9 mouse cellular contexts compared by ENCODE assay signal in genomic region chr6:47812271-47812915, GRCm38 (mm10). TPM values are rescaled to one million over a fixed set of nuclear protein-coding genes. Genes with fewer than 3 reads are reported as not detected.
DNase-seq lines count a peak whose midpoint lies in the region; ATAC-seq and TF ChIP-seq lines count a peak whose summit lies in the region.
"Had no signal": no experiment of that assay in that cellular context is flagged by ENCODE, and none has a peak within 500 bp of the region (broad histone marks: within the 10 kb centered on the region; RNA-seq: fewer than 3 reads in every experiment).

No protein-coding gene starts in this region.

- no peak for ATAC-seq in heart, embryonic 13.5 days (ENCODE audit: extremely low read depth, insufficient number of reproducible peaks, low FRiP score, low TSS enrichment)
- no peak for ATAC-seq in forebrain, embryonic 16.5 days
- no peak for ATAC-seq in liver, postnatal 0 days

- H3K27ac ChIP-seq in heart, embryonic 13.5 days (replicated peaks), result peak overlapping the region; percentile 93
- peak overlapping the region; percentile 7; the same call in 1 of the 2 replicates for H3K27ac ChIP-seq in ES-Bruce4 (ENCODE audit: insufficient read depth, low read length)
- H3K27ac ChIP-seq in forebrain, embryonic 16.5 days (ENCODE audit: low read length), result peak overlapping the region; percentile 89
- H3K27ac ChIP-seq in liver, postnatal 0 days (ENCODE audit: low read depth), result peak overlapping the region; percentile 78

- WGBS in heart, embryonic 13.5 days, result under 1% methylated on average over 17 of the region's 17 CpGs
- WGBS in forebrain, embryonic 16.5 days, result under 1% methylated on average over 17 of the region's 17 CpGs
- WGBS in liver, postnatal 0 days (ENCODE audit: insufficient replicate concordance), result under 1% methylated on average over 17 of the region's 17 CpGs

- peak overlapping the region; percentile 78 for H3K4me2 ChIP-seq in heart, embryonic 13.5 days
- H3K4me2 ChIP-seq in forebrain, embryonic 16.5 days (ENCODE audit: low read length), result peak overlapping the region; percentile 82
- H3K4me2 ChIP-seq in liver, postnatal 0 days (ENCODE audit: low read depth, low read length), result peak overlapping the region; percentile 80

- no peak for TF ChIP-seq CTCF in ES-Bruce4 (IDR thresholded peaks at IDR 0.05; ENCODE audit: low read depth, low read length)
- no peak for TF ChIP-seq CTCF in liver, postnatal 0 days (IDR thresholded peaks at IDR 0.05; ENCODE audit: low read depth)

- peak overlapping the region; percentile 86 for H3K9ac ChIP-seq in heart, embryonic 13.5 days
- H3K9ac ChIP-seq in ES-Bruce4 (ENCODE audit: low read depth, poor library complexity, severe bottlenecking), result peak overlapping the region; percentile 84
- peak overlapping the region; percentile 86 for H3K9ac ChIP-seq in forebrain, embryonic 16.5 days (replicated peaks; ENCODE audit: low read depth, low read length)
- H3K9ac ChIP-seq in liver, postnatal 0 days (replicated peaks), result peak overlapping the region; percentile 71

- peak overlapping the region; percentile 73 for H3K4me3 ChIP-seq in heart, embryonic 13.5 days
- peak overlapping the region; percentile 90 for H3K4me3 ChIP-seq in ES-Bruce4 (ENCODE audit: low read depth, low read length)
- peak overlapping the region; percentile 89 for H3K4me3 ChIP-seq in forebrain, embryonic 16.5 days (replicated peaks; ENCODE audit: low read length)
- H3K4me3 ChIP-seq in liver, postnatal 0 days (ENCODE audit: low read depth, low read length), result peak overlapping the region; percentile 67

- DNase-seq in heart, adult 18-20 months, result no peak
- DNase-seq in liver, postnatal 0 days, result no peak
- DNase-seq in T-cell, adult 2 months (ENCODE audit: low spot score), result no peak
- no peak for DNase-seq in cerebellum, postnatal 14 days
- DNase-seq in spleen, adult 12 weeks (ENCODE audit: low spot score), result no peak

- TF ChIP-seq EP300 in ES-Bruce4 (IDR thresholded peaks at IDR 0.05; ENCODE audit: insufficient read depth, low read depth, low read length), result no peak
- no peak for TF ChIP-seq EP300 in liver, postnatal 0 days (IDR thresholded peaks at IDR 0.05; ENCODE audit: low read depth)

- peaks cover 40% of the 10 kb centered on the region for H3K4me1 ChIP-seq in heart, embryonic 13.5 days
- peaks cover 1% of the 10 kb centered on the region for H3K4me1 ChIP-seq in ES-Bruce4 (ENCODE audit: control insufficient read depth, insufficient read depth, low read length)
- peaks cover 29% of the 10 kb centered on the region for H3K4me1 ChIP-seq in forebrain, embryonic 16.5 days (replicated peaks; ENCODE audit: control insufficient read depth, insufficient read depth, low read length)
- H3K4me1 ChIP-seq in liver, postnatal 0 days (ENCODE audit: insufficient read depth), result peaks cover 32% of the 10 kb centered on the region

- no peaks in the 10 kb centered on the region for H3K27me3 ChIP-seq in heart, embryonic 13.5 days (replicated peaks)
- no peaks in the 10 kb centered on the region for H3K27me3 ChIP-seq in ES-Bruce4 (ENCODE audit: control insufficient read depth, insufficient read depth, low read length, poor library complexity, severe bottlenecking)
- no peaks in the 10 kb centered on the region for H3K27me3 ChIP-seq in forebrain, embryonic 16.5 days (replicated peaks; ENCODE audit: control insufficient read depth, insufficient read depth, low read length)
- H3K27me3 ChIP-seq in liver, postnatal 0 days (ENCODE audit: insufficient read depth, low read length), result no peaks in the 10 kb centered on the region
- H3K27me3 ChIP-seq: Patski had no signal

- no peak for TF ChIP-seq POLR2A in ES-Bruce4 (IDR thresholded peaks at IDR 0.05; ENCODE audit: insufficient read depth, low read length)

- H3K36me3 ChIP-seq in heart, embryonic 13.5 days, result peaks cover 12% of the 10 kb centered on the region
- peaks cover 5% of the 10 kb centered on the region for H3K36me3 ChIP-seq in ES-Bruce4 (ENCODE audit: control insufficient read depth, insufficient read depth, low read length, poor library complexity, severe bottlenecking)
- no peaks in the 10 kb centered on the region; the same call in 1 of the 2 replicates for H3K36me3 ChIP-seq in forebrain, embryonic 16.5 days (ENCODE audit: control insufficient read depth, insufficient read depth)
- 0 out of 2 replicates have a peak, but pooled peaks cover 9% of the 10 kb centered on the region for H3K36me3 ChIP-seq in liver, postnatal 0 days (replicated peaks; ENCODE audit: insufficient read depth, low read length)

- H3K9me3 ChIP-seq in heart, embryonic 13.5 days, result no peaks in the 10 kb centered on the region
- no peaks in the 10 kb centered on the region for H3K9me3 ChIP-seq in ES-Bruce4 (replicated peaks; ENCODE audit: control insufficient read depth, insufficient read depth, low read length, poor library complexity, severe bottlenecking)
- H3K9me3 ChIP-seq in forebrain, embryonic 16.5 days (ENCODE audit: control insufficient read depth, low read length), result no peaks in the 10 kb centered on the region
- H3K9me3 ChIP-seq in liver, postnatal 0 days (ENCODE audit: low read length), result no peaks in the 10 kb centered on the region

RNA-seq across cellular contexts. Expression of gene Pdia4, which starts 0.8 kb away (rescaled TPM):
- 162 and 189 TPM in 2 replicates for polyA plus RNA-seq in heart, embryonic 13.5 days (2015; fragmentation: Nextera tagmentation; extraction: Ambion mirVana)
- 10 to 100 TPM; 38.4 to 45.9 TPM for total RNA-seq in heart, adult 18-20 months (2021)
- 186 and 208 TPM in 2 replicates for polyA plus RNA-seq in ES-Bruce4 (2011; ENCODE audit: insufficient read depth, insufficient read length, low read depth, missing spikeins)
- polyA plus RNA-seq in forebrain, embryonic 16.5 days (2015; fragmentation: Nextera tagmentation; extraction: Ambion mirVana), result 150 and 166 TPM in 2 replicates
- polyA plus RNA-seq in liver, postnatal 0 days (2015; fragmentation: Nextera tagmentation; extraction: Ambion mirVana), result 101 and 116 TPM in 2 replicates

RNA-seq across cellular contexts. Expression of gene Zfp786, which starts 18.3 kb away (rescaled TPM):
- 1.2 TPM in 2 replicates for polyA plus RNA-seq in heart, embryonic 13.5 days (2015; fragmentation: Nextera tagmentation; extraction: Ambion mirVana)
- total RNA-seq in heart, adult 18-20 months (2021), result under 1 TPM; 0.52 to 0.85 TPM
- polyA plus RNA-seq in ES-Bruce4 (2011; ENCODE audit: insufficient read depth, insufficient read length, low read depth, missing spikeins), result 0.67 and 0.79 TPM in 2 replicates
- 17.0 and 21.9 TPM in 2 replicates for polyA plus RNA-seq in forebrain, embryonic 16.5 days (2015; fragmentation: Nextera tagmentation; extraction: Ambion mirVana)
- polyA plus RNA-seq in liver, postnatal 0 days (2015; fragmentation: Nextera tagmentation; extraction: Ambion mirVana), result 0.28 and 0.51 TPM in 2 replicates

RNA-seq across cellular contexts. Expression of gene Zfp398, which starts 23.1 kb away (rescaled TPM):
- 3.7 TPM in 2 replicates for polyA plus RNA-seq in heart, embryonic 13.5 days (2015; fragmentation: Nextera tagmentation; extraction: Ambion mirVana)
- total RNA-seq in heart, adult 18-20 months (2021), result 1 to 10 TPM; 5.6 to 6.0 TPM
- polyA plus RNA-seq in ES-Bruce4 (2011; ENCODE audit: insufficient read depth, insufficient read length, low read depth, missing spikeins), result 3.0 and 3.3 TPM in 2 replicates
- polyA plus RNA-seq in forebrain, embryonic 16.5 days (2015; fragmentation: Nextera tagmentation; extraction: Ambion mirVana), result 17.5 and 18.7 TPM in 2 replicates
- polyA plus RNA-seq in liver, postnatal 0 days (2015; fragmentation: Nextera tagmentation; extraction: Ambion mirVana), result 1.4 and 1.6 TPM in 2 replicates

Comparison
In these comparisons a context has a peak if more than half of its experiments do, and no peak if none do; other contexts are left out.
1. H3K27ac ChIP-seq: peak in every context shown above with its lines; median percentile 93 in heart, embryonic 13.5 days; 89 in forebrain, embryonic 16.5 days; 78 in liver, postnatal 0 days; 7 in ES-Bruce4.